Mouse (Mus musculus) stomach, postnatal 0 days (tissue): Measurements from ENCODE around the gene Cnbp.

ENCODE experiments used
- CTCF ChIP-seq: IDR thresholded peaks from 2 replicates; pipeline ENCODE4 v1.5.1; 2016; ENCODE audit warnings: antibody characterized with exemption, low read depth, mild to moderate bottlenecking, moderate library complexity
- EP300 ChIP-seq: optimal IDR thresholded peaks from 2 replicates; pipeline ENCODE3; 2016; ENCODE audit warnings: antibody characterized with exemption

- TF ChIP-seq CTCF, result no peak
- no peak for TF ChIP-seq EP300
These were observed 35.8 kb upstream of the Cnbp start for GRCm38 (mm10) chr6:87886721-87887120.
